Mouse (Mus musculus) CH12.LX (cell line): Measurements from ENCODE around the gene Tshz2. TPM values are rescaled to one million over a fixed set of nuclear protein-coding genes. Genes with fewer than 3 reads are reported as not detected.

Experiments
- DNase-seq: peaks from one replicate; pipeline ENCODE4 v3.0.0-alpha.2; 2013; ENCODE audit errors: extremely low read depth
- H3K27ac ChIP-seq: 2 replicates; pipeline ENCODE4 v1.5.1; 2012; ENCODE audit warnings: low read depth, mild to moderate bottlenecking, control low read depth, moderate library complexity; ENCODE audit not compliant: insufficient read depth
- H3K27me3 ChIP-seq: replicated peaks from 2 replicates; pipeline ENCODE3; 2012; ENCODE audit warnings: inconsistent platforms
- H3K36me3 ChIP-seq, 2 experiments: replicated peaks in 1 of 2; 2 replicates each; pipeline versions ENCODE3 to v1.6.1; 2012; ENCODE audit warnings: inconsistent platforms in 1 of 2, low read length in 1 of 2, mild to moderate bottlenecking in 1 of 2, mixed read lengths in 1 of 2, moderate library complexity in 1 of 2; ENCODE audit not compliant: control insufficient read depth in 1 of 2, insufficient read depth in 1 of 2
- H3K4me1 ChIP-seq, 2 experiments: 2 replicates each; pipeline ENCODE4 v1.6.1; 2012; ENCODE audit warnings: inconsistent platforms in 1 of 2, moderate library complexity in 1 of 2; ENCODE audit not compliant: insufficient read depth in 2 of 2, control insufficient read depth in 1 of 2
- H3K4me2 ChIP-seq: 2 replicates; pipeline ENCODE4 v1.6.1; 2012; ENCODE audit warnings: low read depth, mild to moderate bottlenecking, control low read depth; ENCODE audit not compliant: poor library complexity, insufficient read depth, severe bottlenecking
- H3K4me3 ChIP-seq, 3 experiments: fragments of 150-350 bp in 1 of 3; sonication (generic) in 1 of 3; replicated peaks in 1 of 3; 2 replicates each; pipeline versions ENCODE3 to v1.5.1; 2011 to 2012; ENCODE audit warnings: low read depth in 2 of 3, low read length in 2 of 3, mild to moderate bottlenecking in 2 of 3, moderate library complexity in 2 of 3, control low read depth in 1 of 3, improper control_type of control experiment in 1 of 3, inconsistent platforms in 1 of 3, mixed read lengths in 1 of 3; ENCODE audit not compliant: poor library complexity in 1 of 3
- H3K79me2 ChIP-seq: replicated peaks from 2 replicates; pipeline ENCODE4 v1.6.1; 2012; ENCODE audit warnings: mild to moderate bottlenecking, moderate library complexity; ENCODE audit not compliant: control insufficient read depth, poor library complexity, insufficient read depth, severe bottlenecking; ENCODE audit errors: extremely low read depth
- H3K9ac ChIP-seq: 2 replicates; pipeline ENCODE4 v1.6.1; 2012; ENCODE audit warnings: low read depth, mild to moderate bottlenecking, control low read depth, moderate library complexity; ENCODE audit not compliant: insufficient read depth
- H3K9me3 ChIP-seq: replicated peaks from 2 replicates; pipeline ENCODE3; 2012; ENCODE audit warnings: low read length, inconsistent platforms, mixed read lengths
- BHLHE40 ChIP-seq: IDR thresholded peaks from 2 replicates; pipeline ENCODE4 v1.6.1; 2011; ENCODE audit warnings: mild to moderate bottlenecking, low read depth, low read length, improper control_type of control experiment
- CHD1 ChIP-seq: IDR thresholded peaks from 2 replicates; pipeline ENCODE4 v1.6.1; 2012; ENCODE audit warnings: low read depth, low read length, improper control_type of control experiment, inconsistent platforms
- ELF1 ChIP-seq: IDR thresholded peaks from 2 replicates; pipeline ENCODE4 v1.6.1; 2014; ENCODE audit warnings: low read depth, mild to moderate bottlenecking, inconsistent platforms, low read length, improper control_type of control experiment
- ETS1 ChIP-seq: conservative IDR thresholded peaks from 2 replicates; pipeline ENCODE4 v1.6.1; 2012; ENCODE audit warnings: low read depth, mild to moderate bottlenecking, inconsistent platforms, low read length, improper control_type of control experiment, moderate library complexity
- HCFC1 ChIP-seq: IDR thresholded peaks from 2 replicates; pipeline ENCODE4 v1.6.1; 2012; ENCODE audit warnings: low read depth, mild to moderate bottlenecking, inconsistent platforms, low read length, improper control_type of control experiment
- MAX ChIP-seq: IDR thresholded peaks from 2 replicates; pipeline ENCODE4 v1.6.1; 2011; ENCODE audit warnings: low read length, improper control_type of control experiment
- MEF2A ChIP-seq: IDR thresholded peaks from 2 replicates; pipeline ENCODE4 v1.6.1; 2014; ENCODE audit warnings: low read depth, mild to moderate bottlenecking, inconsistent platforms, low read length, improper control_type of control experiment, borderline replicate concordance
- MYC ChIP-seq: IDR thresholded peaks from 2 replicates; pipeline ENCODE4 v1.6.1; 2011; ENCODE audit warnings: low read depth, mild to moderate bottlenecking, improper control_type of control experiment, low read length
- NELFE ChIP-seq: IDR thresholded peaks from 2 replicates; pipeline ENCODE4 v1.6.1; 2011; ENCODE audit warnings: low read depth, low read length, improper control_type of control experiment
- POLR2A ChIP-seq: IDR thresholded peaks from 2 replicates; pipeline ENCODE4 v1.6.1; 2011; ENCODE audit warnings: low read depth, mild to moderate bottlenecking, improper control_type of control experiment, low read length
- RAD21 ChIP-seq: IDR thresholded peaks from 2 replicates; pipeline ENCODE4 v1.6.1; 2011; ENCODE audit warnings: low read depth, mild to moderate bottlenecking, low read length, improper control_type of control experiment, moderate library complexity
- SIN3A ChIP-seq: IDR thresholded peaks from 2 replicates; pipeline ENCODE4 v1.6.1; 2012; ENCODE audit warnings: low read length, improper control_type of control experiment, inconsistent platforms
- TBP ChIP-seq: conservative IDR thresholded peaks from 2 replicates; pipeline ENCODE4 v1.6.1; 2011; ENCODE audit warnings: low read depth, low read length, improper control_type of control experiment
- USF1 ChIP-seq: IDR thresholded peaks from 2 replicates; pipeline ENCODE4 v1.6.1; 2014; ENCODE audit warnings: low read depth, mild to moderate bottlenecking, inconsistent platforms, low read length, improper control_type of control experiment
- USF2 ChIP-seq: conservative IDR thresholded peaks from 2 replicates; pipeline ENCODE4 v1.6.1; 2011; ENCODE audit warnings: low read depth, low read length, improper control_type of control experiment
- ZC3H11A ChIP-seq: IDR thresholded peaks from 2 replicates; pipeline ENCODE4 v1.6.1; 2012; ENCODE audit warnings: low read depth, mild to moderate bottlenecking, inconsistent platforms, low read length, improper control_type of control experiment
- ZKSCAN1 ChIP-seq: IDR thresholded peaks from 2 replicates; pipeline ENCODE4 v1.6.1; 2012; ENCODE audit warnings: low read depth, inconsistent platforms, low read length, improper control_type of control experiment, borderline replicate concordance
- ZNF384 ChIP-seq: IDR thresholded peaks from 2 replicates; pipeline ENCODE4 v1.6.1; 2012; ENCODE audit warnings: low read depth, low read length, improper control_type of control experiment, inconsistent platforms
- dilution Hi-C: fragments of 300-500 bp; cut with MboI; formaldehyde crosslinking; loops from 2 replicates; pipeline ENCODE4 v1.14.3; 2020; ENCODE audit warnings: low sequenced_read_pairs; ENCODE audit not compliant: extremely low pct_unique_long_range_greater_than_20kb, extremely low pct_ligation_motif_present
- in situ Hi-C: fragments of 300-500 bp; cut with MboI; formaldehyde crosslinking; loops from 3 replicates; pipeline ENCODE4 v1.14.3; 2019; ENCODE audit warnings: low sequenced_read_pairs, low pct_ligation_motif_present, low pct_unique_long_range_greater_than_20kb, mixed read lengths
- polyA plus RNA-seq: library from polyadenylated mRNA; unstranded; fragments of >175 nt; gene quantifications from 2 replicates; pipeline ENCODE4 v1.2.1, GENCODE M21; 2012; ENCODE audit warnings: low read depth; ENCODE audit not compliant: insufficient read length
- total RNA-seq, 2 experiments: library from RNA; depleted of rRNA; stranded (reverse); fragments of 300-350 nt in 1 of 2; fragments of >200 nt in 1 of 2; gene quantifications; 2 replicates each; pipeline ENCODE4 v1.2.3; 2012 to 2014

Tshz2 gene
- total and polyA plus RNA-seq, 3 experiments: not detected

DNA sequence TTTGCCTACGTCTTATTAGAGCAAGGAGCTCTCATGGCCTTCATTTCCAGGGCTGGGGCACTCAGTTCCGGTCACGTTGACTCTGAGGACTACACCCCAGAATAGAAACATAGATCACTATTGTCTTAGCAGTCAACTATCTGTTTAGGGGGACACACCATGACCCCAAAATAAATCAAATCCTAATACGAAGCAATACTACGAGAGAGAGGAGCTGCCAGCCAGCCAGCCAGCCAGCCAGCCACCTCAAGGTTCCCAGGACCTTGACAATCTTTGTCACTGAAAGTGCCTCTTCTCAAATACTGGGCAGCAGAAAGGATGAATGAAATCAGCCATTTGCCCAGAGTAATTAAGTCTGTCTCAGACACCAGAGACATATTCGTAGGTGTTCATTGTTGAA is 393.1 kb downstream of the Tshz2 start:
- no peak for DNase-seq
- Histone ChIP-seq H3K36me3 (no peaks in the 10 kb centered on the region), H3K4me3 (no peak overlapping the region), H3K4me1 (no peaks in the 10 kb centered on the region), H3K9me3 (peaks cover 76% of the 10 kb centered on the region), H3K27ac (no peak overlapping the region), H3K4me2 (no peak overlapping the region), H3K9ac (no peak overlapping the region)
- in situ Hi-C loops: no loop called here
- no peak for TF ChIP-seq MAX
- TF ChIP-seq ZC3H11A: no peak
- no peak for TF ChIP-seq SIN3A
- TF ChIP-seq MYC: no peak
- no peak for TF ChIP-seq MEF2A
- no peak for TF ChIP-seq TBP
- no peak for TF ChIP-seq ETS1
- TF ChIP-seq HCFC1: no peak
- TF ChIP-seq USF1: no peak
- no peak for TF ChIP-seq ELF1
- TF ChIP-seq, all 38 proteins: peak for 0
- Histone ChIP-seq H3K27me3 (no peaks in the 10 kb centered on the region), H3K79me2 (no peaks in the 10 kb centered on the region)
- dilution Hi-C loops: no loop called here

DNA sequence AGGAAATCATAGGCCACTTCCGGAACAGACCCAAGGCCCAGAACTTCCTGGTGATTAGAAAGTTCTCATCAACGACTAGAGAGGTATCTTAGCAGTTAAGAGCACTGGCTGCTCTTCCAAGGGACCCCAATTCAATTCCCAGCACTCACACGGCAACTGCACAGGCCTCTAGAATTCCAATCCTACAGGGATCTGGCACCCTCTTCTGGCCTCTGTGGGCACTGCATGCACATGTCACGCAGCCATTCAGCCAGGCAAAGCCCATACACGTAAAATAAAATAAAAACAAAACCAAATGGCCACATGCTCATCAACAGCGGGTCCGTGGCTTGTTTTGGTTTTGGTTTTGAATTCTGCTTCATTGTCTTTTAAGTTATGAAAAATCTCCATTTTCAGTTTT is 395.0 kb downstream of the Tshz2 start:
- Histone ChIP-seq H3K9ac (no peak overlapping the region), H3K4me3 (no peak overlapping the region), H3K27ac (no peak overlapping the region), H3K79me2 (no peaks in the 10 kb centered on the region), H3K9me3 (peaks cover 80% of the 10 kb centered on the region), H3K36me3 (no peaks in the 10 kb centered on the region), H3K4me2 (no peak overlapping the region), H3K4me1 (no peaks in the 10 kb centered on the region), H3K27me3 (no peaks in the 10 kb centered on the region)
- TF ChIP-seq POLR2A: no peak
- no peak for TF ChIP-seq HCFC1
- no peak for TF ChIP-seq CHD1
- no peak; the same call in 1 of the 2 replicates for TF ChIP-seq RAD21
- TF ChIP-seq MYC: no peak
- TF ChIP-seq BHLHE40: no peak
- no peak for TF ChIP-seq MEF2A
- no peak for TF ChIP-seq ZKSCAN1
- TF ChIP-seq ZNF384: no peak
- no peak for TF ChIP-seq NELFE
- no peak for TF ChIP-seq ETS1
- no peak for TF ChIP-seq USF2
- no peak for DNase-seq
- in situ Hi-C loops: no loop called here
- dilution Hi-C loops: no loop called here
